Mouse (Mus musculus): ENCODE results near the gene Olfr1424. TPM values are rescaled to one million over a fixed set of nuclear protein-coding genes. Genes with fewer than 3 reads are reported as not detected.
A peak's percentile ranks its signal among the peaks of the same experiment; 100 is the strongest.

The Olfr1424 gene
- polyA plus RNA-seq, 1 experiment from 2014 or later = not detected

DNA sequence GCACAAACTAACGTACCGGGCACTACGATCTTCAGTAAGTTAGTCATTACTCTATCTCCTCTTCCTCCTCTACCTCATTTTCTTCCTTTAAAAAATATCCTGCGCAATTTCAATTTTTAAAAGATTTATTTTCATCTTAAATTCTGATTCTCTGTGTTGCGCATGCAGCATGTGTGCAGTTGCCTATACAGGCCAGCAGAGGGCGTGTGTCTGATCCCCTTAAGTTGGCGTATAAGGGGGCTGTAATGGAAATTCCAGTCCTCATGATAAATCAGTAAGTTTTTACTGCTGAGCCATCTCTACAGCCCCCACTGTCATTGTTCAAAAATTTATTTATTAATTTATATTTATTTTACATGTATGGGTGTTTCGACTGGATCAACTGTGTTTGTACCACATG lies 46.8 kb downstream of the Olfr1424 start:
- peak; percentile 68 for TF ChIP-seq CTCF (IDR thresholded peaks at IDR 0.05; ENCODE audit: low read depth)
- no peak for TF ChIP-seq EP300 (IDR thresholded peaks at IDR 0.05; ENCODE audit: low read depth)
- Histone ChIP-seq H3K27me3 (ENCODE audit: insufficient read depth, low read length) (no peaks in the 10 kb centered on the region), H3K4me2 (ENCODE audit: low read depth, low read length) (no peak overlapping the region), H3K9me3 (ENCODE audit: low read length) (no peaks in the 10 kb centered on the region), H3K36me3 (replicated peaks; ENCODE audit: insufficient read depth, low read length) (no peaks in the 10 kb centered on the region), H3K4me1 (ENCODE audit: insufficient read depth) (no peaks in the 10 kb centered on the region), H3K27ac (ENCODE audit: low read depth) (no peak overlapping the region), H3K9ac (replicated peaks) (no peak overlapping the region), H3K4me3 (ENCODE audit: low read depth, low read length) (no peak overlapping the region)
- 70% methylated on average over 8 of the region's 8 CpGs for whole genome bisulfite sequencing (ENCODE audit: insufficient replicate concordance)
- ATAC-seq (no peak), DNase-seq (no peak)

GRCm38 (mm10) chr19:12013228-12013627 lies 49.3 kb downstream of the Olfr1424 start:
- WGBS (ENCODE audit: insufficient replicate concordance) = 2% methylated on average over 10 of the region's 12 CpGs
- Histone ChIP-seq H3K4me3 (ENCODE audit: low read depth, low read length) (peak overlapping the region; percentile 62), H3K9ac (replicated peaks) (peak overlapping the region; percentile 52; the same call in 1 of the 2 replicates), H3K36me3 (replicated peaks; ENCODE audit: insufficient read depth, low read length) (no peaks in the 10 kb centered on the region), H3K9me3 (ENCODE audit: low read length) (no peaks in the 10 kb centered on the region), H3K27me3 (ENCODE audit: insufficient read depth, low read length) (no peaks in the 10 kb centered on the region), H3K4me1 (ENCODE audit: insufficient read depth) (peaks cover 7% of the 10 kb centered on the region), H3K4me2 (ENCODE audit: low read depth, low read length) (peak overlapping the region; percentile 84), H3K27ac (ENCODE audit: low read depth) (peak overlapping the region; percentile 94)
- TF ChIP-seq CTCF (IDR thresholded peaks at IDR 0.05; ENCODE audit: low read depth) (no peak), EP300 (IDR thresholded peaks at IDR 0.05; ENCODE audit: low read depth) (no peak)
- DNase-seq (peak; percentile 53), ATAC-seq (no peak)

- DNase-seq = no peak
- H3K9me3 ChIP-seq (ENCODE audit: low read length) = no peaks in the 10 kb centered on the region
- under 1% methylated on average over 10 of the region's 10 CpGs for WGBS (ENCODE audit: insufficient replicate concordance)
- peak overlapping the region; percentile 94 for H3K27ac ChIP-seq (ENCODE audit: low read depth)
- peak overlapping the region; percentile 84 for H3K4me2 ChIP-seq (ENCODE audit: low read depth, low read length)
- no peaks in the 10 kb centered on the region for H3K27me3 ChIP-seq (ENCODE audit: insufficient read depth, low read length)
- no peaks in the 10 kb centered on the region for H3K36me3 ChIP-seq (replicated peaks; ENCODE audit: insufficient read depth, low read length)
- no peak for ATAC-seq
- H3K4me1 ChIP-seq (ENCODE audit: insufficient read depth) = peaks cover 7% of the 10 kb centered on the region
- TF ChIP-seq CTCF (IDR thresholded peaks at IDR 0.05; ENCODE audit: low read depth) = no peak
- TF ChIP-seq EP300 (IDR thresholded peaks at IDR 0.05; ENCODE audit: low read depth) = no peak
- H3K9ac ChIP-seq (replicated peaks) = peak overlapping the region; percentile 52
- H3K4me3 ChIP-seq (ENCODE audit: low read depth, low read length) = peak overlapping the region; percentile 62
These were observed 49.9 kb downstream of the Olfr1424 start for GRCm38 (mm10) chr19:12012615-12013014.

DNA sequence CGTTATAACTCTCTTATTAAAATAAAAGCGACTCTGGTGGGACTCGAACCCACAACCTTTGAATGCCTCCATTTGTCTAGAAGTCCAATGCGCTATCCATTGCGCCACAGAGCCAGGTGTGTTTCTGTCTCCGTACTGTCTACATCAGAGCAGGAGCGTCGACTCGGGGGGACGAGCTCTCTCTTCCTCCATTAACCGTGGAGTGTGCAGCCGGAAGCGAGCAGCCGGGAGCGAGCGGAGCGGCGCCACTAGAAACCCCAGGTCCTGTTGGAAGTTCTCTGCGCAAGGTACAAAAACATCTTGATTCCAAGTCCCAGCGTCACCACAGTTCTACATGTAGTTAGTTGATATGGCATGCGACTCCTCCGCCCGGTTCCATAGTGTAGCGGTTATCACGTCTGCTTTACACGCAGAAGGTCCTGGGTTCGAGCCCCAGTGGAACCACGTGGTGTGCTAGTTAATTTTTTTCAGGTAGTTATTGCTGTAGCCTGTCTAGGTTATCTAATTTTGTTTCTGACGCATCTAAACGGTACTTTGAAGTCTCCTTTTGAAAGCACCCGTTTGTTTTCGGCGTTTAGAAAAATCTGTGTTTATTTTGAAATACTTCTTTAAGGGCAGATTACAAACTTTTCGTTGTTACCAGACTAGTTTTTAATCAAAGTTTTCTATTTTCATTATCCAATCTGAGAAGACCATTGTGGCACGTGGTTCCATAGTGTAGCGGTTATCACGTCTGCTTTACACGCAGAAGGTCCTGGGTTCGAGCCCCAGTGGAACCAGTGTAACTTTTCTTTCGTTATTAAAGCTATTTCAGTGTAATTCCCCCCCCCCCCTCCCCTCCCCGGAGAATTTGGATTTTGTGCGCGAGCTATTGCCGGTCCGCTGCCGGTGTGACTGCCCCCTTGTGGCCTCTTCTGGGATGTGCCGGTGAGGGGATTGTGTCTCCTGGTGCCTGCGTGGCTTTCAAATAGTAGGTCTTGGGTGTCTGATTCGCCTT lies 50.6 kb downstream of the Olfr1424 start:
- TF ChIP-seq CTCF (IDR thresholded peaks at IDR 0.05; ENCODE audit: low read depth) (peak; percentile 88), EP300 (IDR thresholded peaks at IDR 0.05; ENCODE audit: low read depth) (peak; percentile 42; the same call in 1 of the 2 replicates)
- Histone ChIP-seq H3K4me2 (ENCODE audit: low read depth, low read length) (peak overlapping the region; percentile 84), H3K9ac (replicated peaks) (peak overlapping the region; percentile 62), H3K27me3 (ENCODE audit: insufficient read depth, low read length) (no peaks in the 10 kb centered on the region), H3K27ac (ENCODE audit: low read depth) (peak overlapping the region; percentile 94), H3K9me3 (ENCODE audit: low read length) (no peaks in the 10 kb centered on the region), H3K36me3 (replicated peaks; ENCODE audit: insufficient read depth, low read length) (no peaks in the 10 kb centered on the region), H3K4me1 (ENCODE audit: insufficient read depth) (peaks cover 11% of the 10 kb centered on the region), H3K4me3 (ENCODE audit: low read depth, low read length) (peak overlapping the region; percentile 62)
- ATAC-seq = peak; percentile 71
- DNase-seq = peak; percentile 93
- under 1% methylated on average over 49 of the region's 49 CpGs for WGBS (ENCODE audit: insufficient replicate concordance)

GRCm38 (mm10) chr19:12010916-12011559 lies 51.4 kb downstream of the Olfr1424 start:
- peak overlapping the region; percentile 94 for H3K27ac ChIP-seq (ENCODE audit: low read depth)
- ATAC-seq (peak; percentile 40), DNase-seq (peak; percentile 74)
- peaks cover 12% of the 10 kb centered on the region for H3K4me1 ChIP-seq (ENCODE audit: insufficient read depth)
- H3K36me3 ChIP-seq (replicated peaks; ENCODE audit: insufficient read depth, low read length) = no peaks in the 10 kb centered on the region
- peak overlapping the region; percentile 62 for H3K4me3 ChIP-seq (ENCODE audit: low read depth, low read length)
- TF ChIP-seq EP300 (IDR thresholded peaks at IDR 0.05; ENCODE audit: low read depth) (peak; percentile 45; the same call in 1 of the 2 replicates), CTCF (IDR thresholded peaks at IDR 0.05; ENCODE audit: low read depth) (no peak)
- H3K27me3 ChIP-seq (ENCODE audit: insufficient read depth, low read length) = no peaks in the 10 kb centered on the region
- no peaks in the 10 kb centered on the region for H3K9me3 ChIP-seq (ENCODE audit: low read length)
- H3K9ac ChIP-seq (replicated peaks) = peak overlapping the region; percentile 70
- under 1% methylated on average over 26 of the region's 26 CpGs for WGBS (ENCODE audit: insufficient replicate concordance)
- H3K4me2 ChIP-seq (ENCODE audit: low read depth, low read length) = peak overlapping the region; percentile 84

DNA sequence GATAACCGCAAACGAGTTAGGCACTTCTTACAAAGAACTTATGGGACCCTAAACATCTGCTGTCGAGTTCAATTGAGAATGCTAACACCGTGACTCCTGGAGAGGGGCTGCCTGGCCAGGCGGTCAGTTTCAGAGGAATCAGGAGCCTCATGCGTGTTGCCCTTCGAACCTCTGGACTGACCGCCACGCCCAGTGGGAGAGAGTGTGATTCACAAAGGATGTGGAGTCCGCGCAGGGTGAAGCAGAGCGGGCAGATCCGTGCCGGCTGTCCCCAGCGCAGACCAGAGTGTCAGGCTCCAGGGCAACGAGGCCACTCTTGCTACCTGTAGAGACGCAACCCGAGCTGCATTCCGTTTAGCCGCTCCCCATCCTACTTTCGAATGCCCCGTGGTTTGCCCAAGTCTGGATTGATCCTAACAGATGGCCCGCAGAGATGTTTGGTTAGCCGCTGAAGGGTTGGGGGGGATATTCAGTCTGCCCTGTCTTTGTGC lies 52.2 kb downstream of the Olfr1424 start:
- Histone ChIP-seq H3K9me3 (ENCODE audit: low read length) (no peaks in the 10 kb centered on the region), H3K27me3 (ENCODE audit: insufficient read depth, low read length) (no peaks in the 10 kb centered on the region), H3K4me1 (ENCODE audit: insufficient read depth) (peaks cover 12% of the 10 kb centered on the region), H3K4me3 (ENCODE audit: low read depth, low read length) (peak overlapping the region; percentile 62), H3K36me3 (replicated peaks; ENCODE audit: insufficient read depth, low read length) (no peaks in the 10 kb centered on the region), H3K27ac (ENCODE audit: low read depth) (peak overlapping the region; percentile 94), H3K9ac (replicated peaks) (peak overlapping the region; percentile 70), H3K4me2 (ENCODE audit: low read depth, low read length) (peak overlapping the region; percentile 84)
- DNase-seq = peak; percentile 83
- 2% methylated on average over 24 of the region's 24 CpGs for WGBS (ENCODE audit: insufficient replicate concordance)
- ATAC-seq = peak; percentile 41
- TF ChIP-seq CTCF (IDR thresholded peaks at IDR 0.05; ENCODE audit: low read depth) (no peak), EP300 (IDR thresholded peaks at IDR 0.05; ENCODE audit: low read depth) (no peak)
